Mouse (Mus musculus): ENCODE measurements around the gene Ing5. TPM values are rescaled to one million over a fixed set of nuclear protein-coding genes. Genes with fewer than 3 reads are reported as not detected.
A peak's percentile ranks its signal among the peaks of the same experiment; 100 is the strongest.

Ing5 gene
- polyA plus RNA-seq, 1 experiment from 2014 or later: 12.3 TPM

- 97% methylated on average over 8 of the region's 8 CpGs for WGBS
- Histone ChIP-seq H3K9ac (replicated peaks) (no peak overlapping the region), H3K4me2 (replicated peaks) (no peak overlapping the region), H3K9me3 (no peaks in the 10 kb centered on the region), H3K4me3 (replicated peaks) (no peak overlapping the region), H3K27me3 (no peaks in the 10 kb centered on the region), H3K27ac (no peak overlapping the region), H3K4me1 (replicated peaks) (0 out of 2 replicates have a peak, but pooled peaks cover 6% of the 10 kb centered on the region), H3K36me3 (peaks cover 84% of the 10 kb centered on the region)
- ATAC-seq: no peak
These were observed 9.2 kb upstream of the Ing5 start for GRCm38 (mm10) chr1:93794526-93794925.

- 88% methylated on average over 8 of the region's 8 CpGs for WGBS
- no peak overlapping the region for H3K4me3 ChIP-seq (replicated peaks)
- H3K9me3 ChIP-seq: no peaks in the 10 kb centered on the region
- no peak overlapping the region for H3K27ac ChIP-seq
- no peak overlapping the region for H3K4me2 ChIP-seq (replicated peaks)
- H3K9ac ChIP-seq (replicated peaks): no peak overlapping the region
- peaks cover 73% of the 10 kb centered on the region for H3K36me3 ChIP-seq
- no peak for ATAC-seq
- no peaks in the 10 kb centered on the region for H3K27me3 ChIP-seq
- H3K4me1 ChIP-seq (replicated peaks): peaks cover 10% of the 10 kb centered on the region; the same call in 1 of the 2 replicates
These were observed 7.9 kb upstream of the Ing5 start for GRCm38 (mm10) chr1:93795886-93796285.

- no peak for ATAC-seq
- Histone ChIP-seq H3K4me2 (replicated peaks) (peak overlapping the region; percentile 89), H3K4me3 (replicated peaks) (peak overlapping the region; percentile 81), H3K27ac (peak overlapping the region; percentile 76; the same call in 1 of the 2 replicates), H3K36me3 (peaks cover 23% of the 10 kb centered on the region), H3K9ac (replicated peaks) (peak overlapping the region; percentile 81), H3K9me3 (no peaks in the 10 kb centered on the region), H3K4me1 (replicated peaks) (peaks cover 43% of the 10 kb centered on the region), H3K27me3 (no peaks in the 10 kb centered on the region)
- 76% methylated on average over 21 of the region's 21 CpGs for WGBS
These were observed 2.9 kb upstream of the Ing5 start for GRCm38 (mm10) chr1:93800670-93801503.

- WGBS: under 1% methylated on average over 42 of the region's 42 CpGs
- Histone ChIP-seq H3K4me3 (replicated peaks) (peak within 1 kb of the TSS; percentile 81), H3K27me3 (no peaks in the 10 kb centered on the region), H3K9me3 (no peaks in the 10 kb centered on the region), H3K9ac (replicated peaks) (peak within 1 kb of the TSS; percentile 81), H3K27ac (peak within 1 kb of the TSS; percentile 76), H3K36me3 (peaks cover 31% of the 10 kb centered on the region), H3K4me1 (replicated peaks) (peaks cover 43% of the 10 kb centered on the region), H3K4me2 (replicated peaks) (peak within 1 kb of the TSS; percentile 89)
- ATAC-seq: peak; percentile 56
These were observed 2.0 kb upstream of the Ing5 start, which contains the start of gene Dtymk for GRCm38 (mm10) chr1:93801741-93802238. Gene Dtymk (minus strand): TSS chr1:93801934.

- H3K4me1 ChIP-seq (replicated peaks): peaks cover 42% of the 10 kb centered on the region
- H3K27ac ChIP-seq: no peak overlapping the region
- WGBS: 84% methylated on average over 5 of the region's 5 CpGs
- no peak overlapping the region for H3K9ac ChIP-seq (replicated peaks)
- no peaks in the 10 kb centered on the region for H3K9me3 ChIP-seq
- no peak for ATAC-seq
- H3K36me3 ChIP-seq: peaks cover 34% of the 10 kb centered on the region
- H3K4me2 ChIP-seq (replicated peaks): peak overlapping the region; percentile 89
- peak overlapping the region; percentile 72 for H3K4me3 ChIP-seq (replicated peaks)
- no peaks in the 10 kb centered on the region for H3K27me3 ChIP-seq
These were observed 994 bp upstream of the Ing5 start for GRCm38 (mm10) chr1:93802771-93803170.

GRCm38 (mm10) chr1:93804818-93805217 lies 1.1 kb downstream of the Ing5 start:
- Histone ChIP-seq H3K4me2 (replicated peaks) (peak overlapping the region; percentile 89), H3K27ac (no peak overlapping the region; the same call in 1 of the 2 replicates)
- ATAC-seq: no peak

GRCm38 (mm10) chr1:93805221-93805951 lies 1.6 kb downstream of the Ing5 start:
- WGBS: 86% methylated on average over 5 of the region's 5 CpGs
- H3K4me2 ChIP-seq (replicated peaks): peak overlapping the region; percentile 89; the same call in 1 of the 2 replicates
- H3K9ac ChIP-seq (replicated peaks): no peak overlapping the region; the same call in 1 of the 2 replicates

More at GRCm38 (mm10) chr1:93804818-93805217, 1.1 kb downstream of the Ing5 start:
- no peaks in the 10 kb centered on the region for H3K9me3 ChIP-seq
- H3K4me3 ChIP-seq (replicated peaks): peak overlapping the region; percentile 72
- peak overlapping the region; percentile 83; the same call in 1 of the 2 replicates for H3K9ac ChIP-seq (replicated peaks)
- H3K4me1 ChIP-seq (replicated peaks): peaks cover 37% of the 10 kb centered on the region
- H3K27me3 ChIP-seq: no peaks in the 10 kb centered on the region
- WGBS: 89% methylated on average over 4 of the region's 4 CpGs
- H3K36me3 ChIP-seq: peaks cover 33% of the 10 kb centered on the region

GRCm38 (mm10) chr1:93808871-93809270 lies 5.1 kb downstream of the Ing5 start:
- Histone ChIP-seq H3K36me3 (peaks cover 67% of the 10 kb centered on the region), H3K27ac (no peak overlapping the region), H3K4me1 (replicated peaks) (peaks cover 15% of the 10 kb centered on the region), H3K4me3 (replicated peaks) (no peak overlapping the region), H3K27me3 (no peaks in the 10 kb centered on the region), H3K9ac (replicated peaks) (no peak overlapping the region), H3K9me3 (no peaks in the 10 kb centered on the region), H3K4me2 (replicated peaks) (no peak overlapping the region)
- 97% methylated on average over 4 of the region's 4 CpGs for WGBS
- no peak for ATAC-seq

More at GRCm38 (mm10) chr1:93805221-93805951, 1.6 kb downstream of the Ing5 start:
- no peak for ATAC-seq
- 0 out of 2 replicates have a peak overlapping the region, but pooled peaks have one; percentile 72 for H3K4me3 ChIP-seq (replicated peaks)
- peaks cover 37% of the 10 kb centered on the region for H3K36me3 ChIP-seq
- H3K9me3 ChIP-seq: no peaks in the 10 kb centered on the region
- no peak overlapping the region; the same call in 1 of the 2 replicates for H3K27ac ChIP-seq
- peaks cover 37% of the 10 kb centered on the region for H3K4me1 ChIP-seq (replicated peaks)
- no peaks in the 10 kb centered on the region for H3K27me3 ChIP-seq

GRCm38 (mm10) chr1:93810011-93810410 lies 6.2 kb downstream of the Ing5 start:
- H3K9me3 ChIP-seq: no peaks in the 10 kb centered on the region
- no peak overlapping the region for H3K4me3 ChIP-seq (replicated peaks)
- H3K4me1 ChIP-seq (replicated peaks): peaks cover 7% of the 10 kb centered on the region
- H3K27ac ChIP-seq: no peak overlapping the region
- H3K27me3 ChIP-seq: no peaks in the 10 kb centered on the region
- peaks cover 78% of the 10 kb centered on the region for H3K36me3 ChIP-seq
- no peak for ATAC-seq
- H3K4me2 ChIP-seq (replicated peaks): no peak overlapping the region
- 94% methylated on average over 3 of the region's 3 CpGs for WGBS
- H3K9ac ChIP-seq (replicated peaks): no peak overlapping the region

- Histone ChIP-seq H3K27ac (no peak overlapping the region), H3K4me3 (replicated peaks) (no peak overlapping the region)
These were observed 7.8 kb downstream of the Ing5 start for GRCm38 (mm10) chr1:93811495-93812039.

GRCm38 (mm10) chr1:93817823-93818532 lies 14.2 kb downstream of the Ing5 start:
- Histone ChIP-seq H3K36me3 (peaks cover 87% of the 10 kb centered on the region), H3K27ac (no peak overlapping the region), H3K4me1 (replicated peaks) (no peaks in the 10 kb centered on the region), H3K27me3 (no peaks in the 10 kb centered on the region), H3K4me2 (replicated peaks) (no peak overlapping the region), H3K9ac (replicated peaks) (no peak overlapping the region), H3K4me3 (replicated peaks) (no peak overlapping the region), H3K9me3 (no peaks in the 10 kb centered on the region)
- WGBS: 93% methylated on average over 8 of the region's 8 CpGs
- ATAC-seq: no peak

More at GRCm38 (mm10) chr1:93811495-93812039, 7.8 kb downstream of the Ing5 start:
- Histone ChIP-seq H3K9ac (replicated peaks) (no peak overlapping the region), H3K4me1 (replicated peaks) (no peaks in the 10 kb centered on the region), H3K4me2 (replicated peaks) (no peak overlapping the region), H3K27me3 (no peaks in the 10 kb centered on the region), H3K36me3 (peaks cover 87% of the 10 kb centered on the region), H3K9me3 (no peaks in the 10 kb centered on the region)
- ATAC-seq: no peak
- WGBS: 95% methylated on average over 8 of the region's 8 CpGs

Measured in midbrain, embryonic 13.5 days (tissue).